Mouse (Mus musculus) CH12.LX (cell line): Measurements from ENCODE around the gene Cyfip2.

Experiments
- CTCF ChIP-seq, 2 experiments: IDR thresholded peaks in 1 of 2; conservative IDR thresholded peaks in 1 of 2; 2 replicates each; pipeline ENCODE4 v1.5.1; 2011 to 2012; ENCODE audit warnings: low read depth in 2 of 2, low read length in 2 of 2, improper control_type of control experiment in 1 of 2, inconsistent platforms in 1 of 2, mild to moderate bottlenecking in 1 of 2, moderate library complexity in 1 of 2
- TBP ChIP-seq: conservative IDR thresholded peaks from 2 replicates; pipeline ENCODE4 v1.6.1; 2011; ENCODE audit warnings: low read depth, low read length, improper control_type of control experiment

- TF ChIP-seq TBP (no peak), CTCF (conservative IDR thresholded peaks at IDR 0.05 in 1 of 2, IDR thresholded peaks at IDR 0.05 in 1 of 2; ENCODE audit: low read depth in 2 of 2, low read length in 2 of 2) (no peak)
Measured at GRCm38 (mm10) chr11:46184946-46185345, 127.7 kb downstream of the Cyfip2 start.
